Mouse (Mus musculus): Measurements from ENCODE around the gene Trim80.

Gene Trim80

GRCm38 (mm10) chr11:115439906-115440595, at the start of gene Trim80:
Trim80 (plus strand) TSS chr11:115440545.
- no peak for DNase-seq (ENCODE audit: low read depth)

GRCm38 (mm10) chr11:115391358-115391757, 49.0 kb upstream of the Trim80 start:
- no peak for DNase-seq (ENCODE audit: low read depth)

DNA sequence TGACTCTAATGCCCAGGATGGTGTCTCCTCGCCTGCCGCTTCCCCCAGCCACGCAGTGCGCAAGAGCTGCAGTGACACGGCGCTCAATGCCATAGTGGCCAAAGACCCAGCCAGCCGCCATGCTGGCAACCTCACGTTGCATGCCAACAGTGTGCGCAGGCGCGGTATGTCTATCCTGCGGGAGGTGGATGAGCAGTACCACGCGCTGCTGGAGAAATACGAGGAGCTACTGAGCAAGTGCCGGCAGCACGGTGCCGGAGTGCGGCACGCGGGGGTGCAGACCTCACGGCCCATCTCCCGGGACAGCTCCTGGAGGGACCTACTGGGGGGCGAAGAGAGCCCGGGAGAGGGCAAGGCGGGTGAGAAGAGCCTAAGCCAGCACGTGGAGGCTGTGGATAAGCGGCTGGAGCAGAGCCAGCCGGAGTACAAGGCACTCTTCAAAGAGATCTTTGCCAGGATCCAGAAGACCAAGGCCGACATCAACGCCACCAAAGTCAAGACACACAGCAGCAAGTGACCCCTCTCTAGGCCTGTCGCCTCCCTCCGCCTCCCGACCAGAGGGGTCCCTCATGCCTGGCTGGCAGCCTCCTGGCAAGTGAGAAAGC, 46.5 kb upstream of the Trim80 start:
- no peak for DNase-seq (ENCODE audit: low read depth)

GRCm38 (mm10) chr11:115398085-115398484, 42.3 kb upstream of the Trim80 start:
- DNase-seq (ENCODE audit: low read depth): no peak

- no peak for DNase-seq (ENCODE audit: low read depth)
Measured at GRCm38 (mm10) chr11:115400126-115400525, 40.2 kb upstream of the Trim80 start.

- no peak for DNase-seq (ENCODE audit: low read depth)
Measured at GRCm38 (mm10) chr11:115400630-115401391, 39.5 kb upstream of the Trim80 start.

DNA sequence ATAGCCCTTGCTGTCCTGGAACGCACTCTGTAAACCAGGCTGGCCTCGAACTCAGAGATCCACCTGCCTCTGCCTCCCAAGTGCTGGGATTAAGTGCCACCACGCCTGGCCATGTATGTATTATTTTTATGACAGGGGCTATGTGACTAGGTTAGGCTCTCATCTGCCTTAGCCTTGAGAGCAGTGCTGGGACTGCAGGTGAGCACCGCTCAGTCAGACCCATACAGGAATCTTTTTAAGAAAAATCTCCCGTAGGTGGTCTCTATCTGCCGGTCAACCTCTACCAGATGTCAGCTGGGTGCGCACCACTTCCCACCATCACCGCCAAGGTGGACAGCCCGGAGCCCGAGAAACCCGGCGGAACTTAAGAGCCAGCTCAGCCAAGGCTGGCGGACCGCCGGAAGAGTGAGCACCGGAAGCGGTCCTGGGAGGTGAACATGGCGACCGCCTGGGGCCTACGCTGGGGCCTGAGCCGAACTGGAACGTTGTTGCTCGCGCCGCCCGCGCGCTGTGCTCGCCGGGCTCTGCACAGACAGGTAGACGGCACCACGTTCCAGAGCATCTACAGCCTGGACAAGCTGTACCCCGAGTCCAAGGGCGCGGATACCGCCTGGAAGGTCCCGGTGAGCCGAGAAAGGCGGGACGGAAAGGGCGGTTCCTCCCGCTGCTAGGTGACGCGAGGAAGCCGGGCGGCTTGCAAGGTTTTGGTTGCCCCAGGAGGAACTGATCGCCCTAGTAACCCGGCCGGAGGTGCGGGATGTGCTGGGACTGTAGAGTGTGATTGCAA, 36.8 kb upstream of the Trim80 start, which contains the start of gene Mrpl58:
Mrpl58 (plus strand) TSS at position 415 of the 787 bp plus-strand sequence.
- DNase-seq (ENCODE audit: low read depth): no peak

DNA sequence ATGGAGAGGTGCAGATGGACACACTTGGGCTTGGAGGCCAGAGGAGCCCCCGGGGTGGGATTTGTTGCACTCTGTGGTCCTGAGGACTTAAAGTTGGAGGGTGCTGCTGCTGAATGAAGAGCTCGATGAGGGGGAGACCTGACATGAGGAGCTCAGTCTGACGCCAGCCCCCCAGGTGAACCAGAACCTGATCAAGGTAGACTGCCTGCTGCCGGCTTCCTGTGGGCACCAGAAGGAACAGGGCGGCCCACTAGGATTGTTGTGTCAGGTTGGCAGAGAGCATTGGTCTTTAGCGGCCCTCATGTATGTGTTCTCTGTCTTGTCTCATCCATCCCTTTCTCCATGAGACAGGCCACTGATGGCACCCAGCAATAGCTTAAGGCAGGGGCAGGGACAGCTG, 34.6 kb upstream of the Trim80 start:
- DNase-seq (ENCODE audit: low read depth): no peak

DNA sequence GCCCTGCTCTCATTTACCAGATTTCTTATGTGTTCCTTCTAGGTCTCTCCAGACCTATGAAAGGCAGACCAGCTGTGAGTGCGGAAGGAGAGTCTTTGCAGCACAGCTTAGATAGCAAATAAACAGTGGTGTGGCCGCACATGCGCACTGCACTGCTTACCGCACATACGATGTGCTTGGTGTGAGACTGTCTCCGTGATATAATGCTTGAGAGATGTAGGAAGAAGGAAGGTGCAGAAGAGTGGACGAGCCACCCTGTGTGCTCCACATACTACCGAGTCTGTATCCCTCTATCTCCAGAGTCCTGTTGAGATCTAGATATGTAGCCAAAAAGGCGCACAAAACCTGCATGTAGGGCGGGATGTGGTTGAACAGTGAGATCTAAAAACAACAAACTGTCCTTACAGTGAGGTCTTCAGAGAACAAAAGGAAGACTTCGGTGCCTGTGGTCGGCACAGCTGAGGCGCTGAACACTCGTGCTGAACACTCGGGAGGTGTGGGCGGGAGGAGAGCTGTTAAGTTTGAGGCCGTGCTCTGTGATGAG, 33.4 kb upstream of the Trim80 start:
- no peak for DNase-seq (ENCODE audit: low read depth)

- DNase-seq (ENCODE audit: low read depth): no peak
Measured at GRCm38 (mm10) chr11:115408266-115408920, 32.0 kb upstream of the Trim80 start.

- DNase-seq (ENCODE audit: low read depth): no peak
Measured at GRCm38 (mm10) chr11:115409556-115409955, 30.8 kb upstream of the Trim80 start.

- DNase-seq (ENCODE audit: low read depth): peak; percentile 88
Measured at GRCm38 (mm10) chr11:115419531-115420237, 20.7 kb upstream of the Trim80 start, which contains the start of the genes Atp5h and Kctd2. Atp5h (minus strand) TSS chr11:115419962. Kctd2 (plus strand) TSS chr11:115420128.

DNA sequence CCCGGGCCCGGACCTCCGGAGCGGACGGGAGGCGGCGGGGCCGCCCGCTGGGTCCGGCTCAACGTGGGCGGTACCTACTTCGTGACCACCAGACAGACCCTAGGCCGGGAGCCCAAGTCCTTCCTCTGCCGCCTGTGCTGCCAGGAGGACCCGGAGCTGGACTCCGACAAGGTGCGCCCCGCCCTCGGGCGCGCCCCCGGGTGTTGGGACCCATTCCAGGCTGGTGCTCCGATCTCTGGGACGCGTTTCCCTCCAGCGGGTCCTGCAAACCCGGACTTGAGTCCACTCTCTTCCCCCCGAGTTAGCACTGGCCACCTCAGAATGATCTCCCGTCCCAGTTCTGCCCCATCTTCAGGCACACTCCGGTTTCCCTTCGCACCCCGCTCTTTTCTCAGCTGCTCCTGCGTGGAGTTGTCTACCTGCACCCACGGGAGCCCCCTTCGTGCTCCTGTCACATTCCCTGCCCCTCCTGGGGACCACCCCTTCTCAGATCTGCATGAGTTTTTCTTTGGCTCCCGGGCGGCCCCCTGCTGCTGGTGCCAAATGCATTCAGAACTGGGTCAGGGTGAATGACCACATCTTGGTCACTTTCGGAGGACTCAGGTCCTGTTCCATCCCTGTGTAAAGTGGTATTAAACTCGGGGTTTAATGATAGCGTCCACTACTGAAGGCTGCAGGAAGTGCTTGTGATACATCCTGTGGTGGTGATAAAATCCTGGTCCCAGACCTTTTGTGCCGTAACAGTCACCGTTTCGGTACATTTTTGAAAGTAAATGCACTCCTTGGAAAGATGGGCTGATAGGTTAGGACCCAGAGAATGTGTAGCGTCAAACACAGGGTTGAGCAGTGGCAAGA, 19.8 kb upstream of the Trim80 start:
- DNase-seq (ENCODE audit: low read depth): no peak

GRCm38 (mm10) chr11:115421328-115421727, 19.0 kb upstream of the Trim80 start:
- no peak for DNase-seq (ENCODE audit: low read depth)

GRCm38 (mm10) chr11:115421972-115422371, 18.4 kb upstream of the Trim80 start:
- no peak for DNase-seq (ENCODE audit: low read depth)

DNA sequence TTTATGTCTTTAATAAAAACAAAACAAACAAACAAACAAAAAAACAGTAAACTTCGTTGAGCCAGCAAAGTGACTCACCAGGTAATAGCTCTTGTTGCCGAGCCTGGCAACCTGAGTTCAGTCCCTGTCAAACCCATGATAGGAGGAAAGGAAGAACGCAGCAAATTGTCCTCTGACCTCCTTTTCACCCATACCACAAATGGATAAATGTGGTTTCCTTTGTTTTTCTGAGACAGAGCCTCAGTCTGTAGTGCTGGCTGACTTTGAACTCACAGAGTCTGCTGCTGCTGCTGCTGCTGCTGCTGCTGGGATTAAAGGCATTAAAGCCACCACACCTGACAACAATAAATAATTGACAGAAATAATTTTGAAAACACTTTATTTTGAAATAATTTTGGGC, 17.3 kb upstream of the Trim80 start:
- no peak for DNase-seq (ENCODE audit: low read depth)

GRCm38 (mm10) chr11:115424666-115425065, 15.7 kb upstream of the Trim80 start:
- no peak for DNase-seq (ENCODE audit: low read depth)

GRCm38 (mm10) chr11:115425671-115426070, 14.7 kb upstream of the Trim80 start:
- no peak for DNase-seq (ENCODE audit: low read depth)

DNA sequence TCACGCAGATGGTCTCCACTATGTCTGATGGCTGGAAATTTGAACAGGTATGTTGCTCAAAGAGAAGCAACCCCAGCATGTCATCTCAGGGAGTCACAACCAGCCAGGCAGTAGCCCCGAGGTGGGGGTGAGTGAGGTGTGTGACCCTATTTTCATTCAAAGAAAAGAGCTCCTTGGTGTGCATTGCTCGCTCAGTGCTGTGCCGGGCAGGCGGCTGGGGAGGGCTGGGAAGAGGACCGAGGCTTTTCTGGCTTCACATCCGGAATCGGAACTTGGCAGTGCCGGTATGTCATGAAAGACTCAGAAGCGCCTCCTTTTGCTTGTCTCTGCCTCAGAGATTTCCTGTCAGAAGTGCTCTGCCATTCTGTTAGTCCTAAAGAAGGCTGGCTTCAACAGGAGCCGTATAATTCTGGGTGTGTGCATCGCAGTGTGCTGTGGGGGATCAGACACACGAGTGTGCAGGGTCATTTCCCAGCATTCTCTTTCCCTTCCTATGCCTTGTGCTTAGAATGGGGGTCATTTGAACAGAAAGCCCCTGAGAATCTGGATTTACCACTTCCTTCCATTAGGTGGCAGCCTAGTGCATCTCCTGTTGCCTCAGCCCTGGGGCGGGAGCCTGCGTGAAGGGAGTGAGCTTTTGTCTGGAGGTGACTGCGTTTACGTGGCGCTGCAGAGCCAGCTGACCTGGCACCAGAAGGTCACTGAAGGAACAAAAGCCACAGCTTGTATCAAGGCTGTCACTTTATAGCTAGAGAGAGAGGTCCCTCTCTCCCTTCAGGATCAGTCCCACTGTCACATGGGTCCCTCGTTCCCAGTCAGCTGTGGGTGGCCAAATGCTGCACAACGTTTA, 12.6 kb upstream of the Trim80 start:
- DNase-seq (ENCODE audit: low read depth): no peak

All from fibroblast of lung, adult 2 months (primary cell).